Mouse (Mus musculus) adipocyte (in vitro differentiated cells): ENCODE measurements at regions not wholly inside any gene's neighbourhood (a gene's known extent, or its start where the extent isn't known, plus 50 kb on each side); places are given as distances from the start of the nearest gene placed in this dataset.

Source experiments
- DNase-seq: peaks from one replicate; pipeline ENCODE4 v3.0.0-alpha.2; 2016; ENCODE audit warnings: low spot score

- DNase-seq = no peak
These were observed 940.6 kb downstream of the Kcna4 start for GRCm38 (mm10) chr2:108231054-108231453.

DNA sequence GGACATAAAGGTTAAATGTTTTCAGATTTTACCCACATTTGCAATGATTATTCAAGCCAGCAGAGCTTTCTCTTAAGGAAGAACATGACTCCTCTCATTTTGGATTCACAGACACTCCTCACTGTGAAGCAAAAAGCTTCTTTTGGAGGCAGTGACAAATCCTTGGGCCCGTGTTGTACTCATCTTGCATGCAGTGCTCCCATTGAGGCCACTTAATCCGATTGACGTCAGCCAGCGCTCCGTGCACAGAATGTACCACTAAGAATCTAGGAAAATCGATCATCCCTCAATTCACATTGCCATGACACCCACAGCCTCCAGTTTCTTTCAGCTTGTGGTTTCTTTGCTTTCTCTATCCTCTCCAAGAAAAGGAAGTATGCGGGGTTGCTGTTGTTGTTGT, 941.5 kb downstream of the Kcna4 start:
- DNase-seq = no peak

- DNase-seq = peak; percentile 7
These were observed 946.0 kb downstream of the Kcna4 start for GRCm38 (mm10) chr2:108236286-108236988.
